ENCODE assay signal across 13 mouse cellular contexts in genomic region chr11:113507716-113508480, GRCm38 (mm10).
DNase-seq lines count a peak whose midpoint lies in the region; ATAC-seq and TF ChIP-seq lines count a peak whose summit lies in the region.
"Had no signal": no experiment of that assay in that cellular context is flagged by ENCODE, and none has a peak within 500 bp of the region (broad histone marks: within the 10 kb centered on the region; RNA-seq: fewer than 3 reads in every experiment).

No protein-coding gene starts in this region.

- WGBS in embryonic facial prominence, embryonic 14.5 days = 65% methylated on average over 11 of the region's 11 CpGs
- WGBS in embryonic facial prominence, embryonic 10.5 days = 82% methylated on average over 11 of the region's 11 CpGs
- 55% methylated on average over 11 of the region's 11 CpGs for WGBS in spleen, adult 2 months
- 55% methylated on average over 11 of the region's 11 CpGs for WGBS in lung, embryonic 16.5 days

- no peak for TF ChIP-seq POLR2A in spleen, adult 2 months (IDR thresholded peaks at IDR 0.05; ENCODE audit: low read depth, low read length)

- no peaks in the 10 kb centered on the region for H3K27me3 ChIP-seq in embryonic facial prominence, embryonic 14.5 days (replicated peaks; ENCODE audit: control insufficient read depth, insufficient read depth, low read length)
- no peaks in the 10 kb centered on the region for H3K27me3 ChIP-seq in embryonic facial prominence, embryonic 10.5 days (replicated peaks; ENCODE audit: low read depth, poor library complexity, severe bottlenecking)
- H3K27me3 ChIP-seq in spleen, adult 2 months (ENCODE audit: control insufficient read depth, insufficient read depth, low read length) = no peaks in the 10 kb centered on the region
- H3K27me3 ChIP-seq in lung, embryonic 16.5 days (ENCODE audit: control insufficient read depth, insufficient read depth, low read depth, low read length) = no peaks in the 10 kb centered on the region
- H3K27me3 ChIP-seq: liver, embryonic 15.5 days; Patski had no signal

- H3K36me3 ChIP-seq in embryonic facial prominence, embryonic 14.5 days (ENCODE audit: control insufficient read depth, insufficient read depth, low read length) = no peaks in the 10 kb centered on the region
- H3K36me3 ChIP-seq in embryonic facial prominence, embryonic 10.5 days (replicated peaks) = no peaks in the 10 kb centered on the region
- no peaks in the 10 kb centered on the region for H3K36me3 ChIP-seq in spleen, adult 2 months (ENCODE audit: control insufficient read depth, insufficient read depth, low read length)
- H3K36me3 ChIP-seq in lung, embryonic 16.5 days (ENCODE audit: control insufficient read depth, insufficient read depth, low read length) = no peaks in the 10 kb centered on the region
- H3K36me3 ChIP-seq: liver, embryonic 15.5 days had no signal

- ATAC-seq in embryonic facial prominence, embryonic 14.5 days (ENCODE audit: low read depth) = no peak
- 0 out of 2 replicates have a peak, but pooled peaks have one; percentile 43 for ATAC-seq in lung, embryonic 16.5 days (ENCODE audit: low read depth)
- ATAC-seq: intestine, embryonic 16.5 days; Patski had no signal

- H3K9me3 ChIP-seq in embryonic facial prominence, embryonic 14.5 days (ENCODE audit: control insufficient read depth, low read length) = no peaks in the 10 kb centered on the region
- no peaks in the 10 kb centered on the region for H3K9me3 ChIP-seq in embryonic facial prominence, embryonic 10.5 days
- H3K9me3 ChIP-seq in lung, embryonic 16.5 days (ENCODE audit: control insufficient read depth, low read length) = no peaks in the 10 kb centered on the region
- H3K9me3 ChIP-seq: liver, embryonic 15.5 days had no signal

- no peak overlapping the region for H3K9ac ChIP-seq in embryonic facial prominence, embryonic 14.5 days (ENCODE audit: low read depth, low read length)
- no peak overlapping the region for H3K9ac ChIP-seq in lung, embryonic 16.5 days (ENCODE audit: low read length)
- H3K9ac ChIP-seq: liver, embryonic 15.5 days had no signal

- H3K4me2 ChIP-seq in embryonic facial prominence, embryonic 14.5 days (ENCODE audit: low read depth, low read length) = no peak overlapping the region
- H3K4me2 ChIP-seq in lung, embryonic 16.5 days (ENCODE audit: low read depth, low read length) = no peak overlapping the region
- H3K4me2 ChIP-seq: liver, embryonic 15.5 days had no signal

- no peak for TF ChIP-seq CTCF in spleen, adult 2 months (IDR thresholded peaks at IDR 0.05; ENCODE audit: extremely low read depth, insufficient read depth, insufficient read length, insufficient replicate concordance)

- H3K4me1 ChIP-seq in embryonic facial prominence, embryonic 14.5 days (ENCODE audit: control insufficient read depth, insufficient read depth, low read length) = no peaks in the 10 kb centered on the region
- H3K4me1 ChIP-seq in embryonic facial prominence, embryonic 10.5 days = peaks cover 21% of the 10 kb centered on the region
- peaks cover 8% of the 10 kb centered on the region; the same call in 1 of the 2 replicates for H3K4me1 ChIP-seq in spleen, adult 2 months (ENCODE audit: control insufficient read depth, insufficient read depth, insufficient read length)
- H3K4me1 ChIP-seq in lung, embryonic 16.5 days (replicated peaks; ENCODE audit: control insufficient read depth, insufficient read depth, low read length) = no peaks in the 10 kb centered on the region

- H3K27ac ChIP-seq in embryonic facial prominence, embryonic 14.5 days (replicated peaks; ENCODE audit: low read depth, low read length) = no peak overlapping the region; the same call in 1 of the 2 replicates
- no peak overlapping the region for H3K27ac ChIP-seq in embryonic facial prominence, embryonic 10.5 days (replicated peaks)
- H3K27ac ChIP-seq in spleen, adult 2 months (ENCODE audit: insufficient read depth, low read length) = peak overlapping the region; percentile 41; the same call in 1 of the 2 replicates
- no peak overlapping the region for H3K27ac ChIP-seq in lung, embryonic 16.5 days (ENCODE audit: low read length)
- H3K27ac ChIP-seq: heart, adult 2 months; liver, embryonic 15.5 days had no signal

- DNase-seq in embryonic facial prominence, embryonic 14.5 days (ENCODE audit: low spot score) = peak; percentile 41
- DNase-seq in embryonic facial prominence, embryonic 10.5 days (ENCODE audit: low spot score) = no peak
- DNase-seq in spleen, adult 2 months (ENCODE audit: low read depth in 1 of 2, low spot score in 2 of 2) = no peak
- no peak for DNase-seq in spleen, adult 12 weeks (ENCODE audit: low spot score)
- no peak for DNase-seq in T-cell, adult 2 months (ENCODE audit: low spot score)
- no peak for DNase-seq in retina, postnatal 1 day
- no peak for DNase-seq in frontal cortex, adult 2 months (ENCODE audit: extremely low spot score in 1 of 2, low spot score in 1 of 2)
- DNase-seq: cerebellum, postnatal 25 days; heart, adult 2 months had no signal

- H3K4me3 ChIP-seq in embryonic facial prominence, embryonic 14.5 days (ENCODE audit: low read depth, low read length) = no peak overlapping the region
- no peak overlapping the region for H3K4me3 ChIP-seq in embryonic facial prominence, embryonic 10.5 days
- H3K4me3 ChIP-seq in spleen, adult 2 months (ENCODE audit: extremely low read depth, insufficient read depth, insufficient read length) = no peak overlapping the region
- no peak overlapping the region for H3K4me3 ChIP-seq in lung, embryonic 16.5 days (ENCODE audit: low read length)
- H3K4me3 ChIP-seq: heart, adult 2 months; liver, embryonic 15.5 days had no signal
